Mouse (Mus musculus) cerebellum, adult (tissue): ENCODE data around the gene Khsrp.
"Not testable (repeated sequence)": the region's sequence is repeated elsewhere in the genome, so short reads cannot be mapped to it uniquely, and the experiment has no call there.

Experiments used
- ATAC-seq: cut with Nextera tagmentation; 2 replicates; pipeline ENCODE4 v1.9.2; 2017; ENCODE audit warnings: mild to moderate bottlenecking, moderate library complexity, mixed read lengths; ENCODE audit not compliant: insufficient number of reproducible peaks, low FRiP score, low TSS enrichment

The Khsrp gene

GRCm38 (mm10) chr17:57030931-57031660, at the start of gene Khsrp:
Gene Khsrp (minus strand): TSS chr17:57031522.
- ATAC-seq = no peak

GRCm38 (mm10) chr17:57079919-57080318, 48.6 kb upstream of the Khsrp start:
- no peak for ATAC-seq

GRCm38 (mm10) chr17:57078336-57078735, 47.0 kb upstream of the Khsrp start, which contains the start of gene Dennd1c:
Gene Dennd1c (minus strand): TSS chr17:57078514.
- no peak for ATAC-seq

- no peak for ATAC-seq
Measured at GRCm38 (mm10) chr17:57076916-57077315, 45.6 kb upstream of the Khsrp start.

- ATAC-seq = no peak
Measured at GRCm38 (mm10) chr17:57070699-57071098, 39.4 kb upstream of the Khsrp start.

- ATAC-seq = no peak
Measured at GRCm38 (mm10) chr17:57070272-57070671, 39.0 kb upstream of the Khsrp start.

GRCm38 (mm10) chr17:57066908-57067307, 35.6 kb upstream of the Khsrp start:
- no peak for ATAC-seq

GRCm38 (mm10) chr17:57063031-57063430, 31.7 kb upstream of the Khsrp start:
- no peak for ATAC-seq

- ATAC-seq = no peak
Measured at GRCm38 (mm10) chr17:57062548-57062947, 31.2 kb upstream of the Khsrp start.

- ATAC-seq = no peak
Measured at GRCm38 (mm10) chr17:57062011-57062521, 30.7 kb upstream of the Khsrp start.

GRCm38 (mm10) chr17:57061069-57061468, 29.7 kb upstream of the Khsrp start:
- no peak for ATAC-seq

- ATAC-seq = peak; percentile 92
Measured at GRCm38 (mm10) chr17:57060231-57060801, 29.0 kb upstream of the Khsrp start.

- ATAC-seq = no peak
Measured at GRCm38 (mm10) chr17:57059486-57059977, 28.2 kb upstream of the Khsrp start, which contains the start of gene Slc25a23. Gene Slc25a23 (minus strand): TSS chr17:57059863.

GRCm38 (mm10) chr17:57058891-57059485, 27.7 kb upstream of the Khsrp start, which contains the start of gene Crb3:
Gene Crb3 (plus strand): TSS chr17:57059105.
- no peak for ATAC-seq

GRCm38 (mm10) chr17:57056246-57056645, 24.9 kb upstream of the Khsrp start:
- no peak for ATAC-seq

GRCm38 (mm10) chr17:57051679-57052078, 20.4 kb upstream of the Khsrp start:
- ATAC-seq = not testable (repeated sequence)

GRCm38 (mm10) chr17:57048816-57049215, 17.5 kb upstream of the Khsrp start:
- no peak for ATAC-seq

GRCm38 (mm10) chr17:57047406-57047805, 16.1 kb upstream of the Khsrp start:
- no peak for ATAC-seq

GRCm38 (mm10) chr17:57041554-57041953, 10.2 kb upstream of the Khsrp start, which contains the start of gene Slc25a41:
Gene Slc25a41 (minus strand): TSS chr17:57041654.
- no peak for ATAC-seq

- no peak for ATAC-seq
Measured at GRCm38 (mm10) chr17:57038978-57039377, 7.7 kb upstream of the Khsrp start.

GRCm38 (mm10) chr17:57032854-57033253, 1.5 kb upstream of the Khsrp start:
- no peak for ATAC-seq
